Mouse (Mus musculus) kidney, postnatal 0 days (tissue): ENCODE results near the gene Magi2. TPM values are rescaled to one million over a fixed set of nuclear protein-coding genes. Genes with fewer than 3 reads are reported as not detected.

ENCODE experiments used
- ATAC-seq: fragments of 200-750 bp; cut with Nextera tagmentation; replicated peaks from 2 replicates; pipeline ENCODE4 v1.8.0; 2017; ENCODE audit warnings: low read depth, moderate number of reproducible peaks, moderate TSS enrichment, moderate library complexity; ENCODE audit not compliant: low FRiP score
- DNase-seq: peaks from one replicate; pipeline ENCODE4 v3.0.0-alpha.2; 2016; ENCODE audit warnings: low spot score
- H3K27ac ChIP-seq: fragments of 300-500 bp; sonication (generic); 2 replicates; pipeline ENCODE4 v1.5.1; 2014; ENCODE audit warnings: mild to moderate bottlenecking
- H3K27me3 ChIP-seq: fragments of 300-500 bp; sonication (generic); 2 replicates; pipeline ENCODE4 v1.6.1; 2014; ENCODE audit warnings: low read length, mixed read lengths; ENCODE audit not compliant: insufficient read depth
- H3K36me3 ChIP-seq: fragments of 300-500 bp; sonication (generic); 2 replicates; pipeline ENCODE4 v1.6.1; 2014; ENCODE audit warnings: low read length, mixed read lengths; ENCODE audit not compliant: insufficient read depth
- H3K4me1 ChIP-seq: fragments of 300-500 bp; sonication (generic); replicated peaks from 2 replicates; pipeline ENCODE4 v1.6.1; 2014; ENCODE audit warnings: antibody characterized with exemption, low read length, mixed read lengths; ENCODE audit not compliant: insufficient read depth
- H3K4me2 ChIP-seq: fragments of 300-500 bp; sonication (generic); 2 replicates; pipeline ENCODE4 v1.6.1; 2014; ENCODE audit warnings: mild to moderate bottlenecking, low read length, moderate library complexity, mixed read lengths
- H3K4me3 ChIP-seq: fragments of 300-500 bp; sonication (generic); replicated peaks from 2 replicates; pipeline ENCODE4 v1.5.1; 2014; ENCODE audit warnings: low read depth, low read length
- H3K9ac ChIP-seq: fragments of 300-500 bp; sonication (generic); 2 replicates; pipeline ENCODE4 v1.6.1; 2014; ENCODE audit warnings: low read depth, low read length
- H3K9me3 ChIP-seq: fragments of 300-500 bp; sonication (generic); replicated peaks from 2 replicates; pipeline ENCODE4 v1.6.1; 2016; ENCODE audit warnings: low read length, inconsistent platforms, mixed read lengths
- CTCF ChIP-seq: IDR thresholded peaks from 2 replicates; pipeline ENCODE4 v1.5.1; 2016; ENCODE audit warnings: antibody characterized with exemption, low read depth, mild to moderate bottlenecking, moderate library complexity
- WGBS: fragments of 180-500 bp; shearing (Covaris S2); extraction: QIAGEN DNeasy Blood & Tissue Kit; methylation state at CpG from one replicate; pipeline ENCODE4 v1.1.7; 2014; 5-methylcytosine and 5-hydroxymethylcytosine counted together
- polyA plus RNA-seq: library from polyadenylated mRNA; unstranded; fragments of >200 nt; fragmentation: Nextera tagmentation; extraction: Ambion mirVana; gene quantifications from 2 replicates; pipeline ENCODE4 v1.2.1, GENCODE M21; 2015

Magi2 gene
- polyA plus RNA-seq, 1 experiment from 2014 or later = 14.5 TPM

- no peak for TF ChIP-seq CTCF
- no peak overlapping the region for H3K4me2 ChIP-seq
- ATAC-seq (no peak), DNase-seq (no peak)
- no peaks in the 10 kb centered on the region for H3K4me1 ChIP-seq
- H3K9ac ChIP-seq = no peak overlapping the region
- H3K9me3 ChIP-seq = no peaks in the 10 kb centered on the region
- no peaks in the 10 kb centered on the region for H3K27me3 ChIP-seq
- no peak overlapping the region for H3K27ac ChIP-seq
- H3K4me3 ChIP-seq = no peak overlapping the region
- WGBS = 89% methylated on average over 4 of the region's 4 CpGs
- no peaks in the 10 kb centered on the region for H3K36me3 ChIP-seq
Measured at GRCm38 (mm10) chr5:19870406-19870805, 643.6 kb downstream of the Magi2 start.

GRCm38 (mm10) chr5:19891693-19892092 lies 664.9 kb downstream of the Magi2 start:
- Histone ChIP-seq H3K27me3 (no peaks in the 10 kb centered on the region), H3K9me3 (no peaks in the 10 kb centered on the region), H3K4me2 (no peak overlapping the region), H3K4me3 (no peak overlapping the region), H3K9ac (no peak overlapping the region), H3K36me3 (no peaks in the 10 kb centered on the region), H3K27ac (no peak overlapping the region), H3K4me1 (no peaks in the 10 kb centered on the region)
- no peak for DNase-seq
- ATAC-seq = no peak
- no peak for TF ChIP-seq CTCF
- WGBS = 73% methylated on average over 3 of the region's 3 CpGs

GRCm38 (mm10) chr5:19895893-19896292 lies 669.1 kb downstream of the Magi2 start:
- 70% methylated on average over 6 of the region's 6 CpGs for WGBS
- ATAC-seq (no peak), DNase-seq (no peak)
- no peak overlapping the region for H3K9ac ChIP-seq
- H3K36me3 ChIP-seq = no peaks in the 10 kb centered on the region
- TF ChIP-seq CTCF = no peak
- no peaks in the 10 kb centered on the region for H3K4me1 ChIP-seq
- H3K27me3 ChIP-seq = no peaks in the 10 kb centered on the region
- H3K4me2 ChIP-seq = no peak overlapping the region
- no peak overlapping the region for H3K4me3 ChIP-seq
- H3K9me3 ChIP-seq = no peaks in the 10 kb centered on the region
- no peak overlapping the region for H3K27ac ChIP-seq

GRCm38 (mm10) chr5:19901625-19902024 lies 674.8 kb downstream of the Magi2 start:
- no peak for TF ChIP-seq CTCF
- Histone ChIP-seq H3K4me1 (no peaks in the 10 kb centered on the region), H3K36me3 (no peaks in the 10 kb centered on the region), H3K9me3 (no peaks in the 10 kb centered on the region), H3K27me3 (no peaks in the 10 kb centered on the region), H3K4me2 (no peak overlapping the region), H3K4me3 (no peak overlapping the region), H3K9ac (no peak overlapping the region), H3K27ac (no peak overlapping the region)
- DNase-seq = no peak
- WGBS = 74% methylated on average over 8 of the region's 8 CpGs
- no peak for ATAC-seq

- DNase-seq (no peak), ATAC-seq (no peak)
- no peaks in the 10 kb centered on the region for H3K9me3 ChIP-seq
- WGBS = 86% methylated on average over 4 of the region's 4 CpGs
- H3K27me3 ChIP-seq = no peaks in the 10 kb centered on the region
- no peak overlapping the region for H3K9ac ChIP-seq
- TF ChIP-seq CTCF = no peak
- no peak overlapping the region for H3K4me3 ChIP-seq
- H3K36me3 ChIP-seq = no peaks in the 10 kb centered on the region
- no peak overlapping the region for H3K27ac ChIP-seq
- H3K4me2 ChIP-seq = no peak overlapping the region
- peaks cover 8% of the 10 kb centered on the region; the same call in 1 of the 2 replicates for H3K4me1 ChIP-seq
Measured at GRCm38 (mm10) chr5:19906636-19907035, 679.8 kb downstream of the Magi2 start.

GRCm38 (mm10) chr5:19907381-19907982 lies 680.6 kb downstream of the Magi2 start:
- WGBS = 7% methylated on average over 12 of the region's 12 CpGs
- Histone ChIP-seq H3K27me3 (no peaks in the 10 kb centered on the region), H3K9me3 (no peaks in the 10 kb centered on the region), H3K27ac (no peak overlapping the region), H3K9ac (no peak overlapping the region), H3K4me1 (peaks cover 8% of the 10 kb centered on the region; the same call in 1 of the 2 replicates), H3K4me3 (peak overlapping the region; percentile 21; the same call in 1 of the 2 replicates), H3K36me3 (no peaks in the 10 kb centered on the region), H3K4me2 (peak overlapping the region; percentile 57)
- TF ChIP-seq CTCF = no peak
- DNase-seq (no peak), ATAC-seq (no peak)
